Mouse (Mus musculus): ENCODE results near the gene Map3k14. TPM values are rescaled to one million over a fixed set of nuclear protein-coding genes. Genes with fewer than 3 reads are reported as not detected.
A peak's percentile ranks its signal among the peaks of the same experiment; 100 is the strongest.

Map3k14 gene
- polyA plus RNA-seq, 1 experiment from 2014 or later: 3.1 TPM

DNA sequence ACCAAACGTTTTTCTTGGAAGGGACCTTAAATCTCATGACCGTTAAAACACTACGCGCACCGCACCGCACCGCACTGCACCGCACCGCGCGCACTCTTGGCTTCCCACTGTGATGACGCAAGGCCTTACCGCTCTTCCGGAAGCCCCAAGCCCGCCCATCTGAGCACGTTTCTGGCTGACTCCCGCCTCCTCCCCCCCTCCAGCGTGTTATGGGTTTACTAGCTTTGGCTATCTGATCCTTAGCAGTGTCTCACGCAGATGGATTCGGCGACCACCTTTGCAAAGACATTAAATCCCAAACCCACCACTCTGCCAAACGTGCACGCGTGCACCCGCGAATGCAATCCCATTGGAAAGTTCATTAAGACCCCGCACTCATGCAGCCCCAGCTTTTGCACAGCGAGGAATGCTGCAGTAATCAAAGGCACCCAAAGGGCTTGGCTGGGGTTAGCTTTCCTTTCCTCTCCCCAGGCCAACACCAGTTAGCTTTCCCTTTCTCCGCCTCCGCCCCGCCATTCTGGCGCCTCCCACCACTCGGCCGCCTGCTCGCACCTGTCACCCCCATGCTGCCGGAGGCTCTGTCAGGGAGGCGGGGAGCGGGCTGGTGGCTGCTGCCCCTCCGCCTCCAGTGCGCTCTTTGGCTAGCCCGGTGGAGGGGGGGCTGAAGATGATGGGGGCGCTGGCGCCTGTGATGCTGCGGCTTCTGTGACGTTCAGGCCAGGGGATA is 49.3 kb downstream of the Map3k14 start, which contains the start of gene Spata32:
Gene Spata32 (minus strand): TSS at position 643 of the 727 bp plus-strand sequence.
- Histone ChIP-seq H3K4me3 (peak within 1 kb of the TSS; percentile 66), H3K9me3 (peaks cover 7% of the 10 kb centered on the region; the same call in 1 of the 2 replicates), H3K36me3 (replicated peaks) (peaks cover 33% of the 10 kb centered on the region), H3K4me1 (peaks cover 14% of the 10 kb centered on the region), H3K27me3 (replicated peaks; ENCODE audit: low read depth, poor library complexity, severe bottlenecking) (peaks cover 49% of the 10 kb centered on the region), H3K27ac (replicated peaks) (peak within 1 kb of the TSS; percentile 73)
- 1% methylated on average over 45 of the region's 45 CpGs for WGBS
- DNase-seq (ENCODE audit: low spot score): peak; percentile 75

DNA sequence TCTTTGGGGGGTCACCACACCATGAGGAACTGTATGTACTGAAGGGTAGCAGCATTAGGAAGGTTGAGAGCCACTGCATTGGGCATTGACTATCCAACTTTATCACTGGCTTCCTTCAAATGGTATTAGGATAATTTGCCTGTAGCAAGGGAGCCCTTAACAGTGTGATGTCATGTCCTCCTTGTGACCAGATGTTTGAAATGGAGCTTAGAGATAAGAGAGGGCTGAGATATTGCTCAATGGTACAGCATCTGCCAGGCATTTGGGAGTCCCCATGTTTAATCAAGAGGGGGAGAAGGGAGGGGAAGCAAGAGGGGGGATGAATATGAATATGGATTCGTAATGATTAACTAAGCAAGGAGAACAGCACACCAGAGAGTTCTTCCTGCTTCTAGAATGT is 51.9 kb downstream of the Map3k14 start:
- H3K9me3 ChIP-seq: peaks cover 7% of the 10 kb centered on the region; the same call in 1 of the 2 replicates
- H3K27me3 ChIP-seq (replicated peaks; ENCODE audit: low read depth, poor library complexity, severe bottlenecking): peaks cover 42% of the 10 kb centered on the region
- WGBS: 88% methylated on average over 1 of the region's 1 CpGs

DNA sequence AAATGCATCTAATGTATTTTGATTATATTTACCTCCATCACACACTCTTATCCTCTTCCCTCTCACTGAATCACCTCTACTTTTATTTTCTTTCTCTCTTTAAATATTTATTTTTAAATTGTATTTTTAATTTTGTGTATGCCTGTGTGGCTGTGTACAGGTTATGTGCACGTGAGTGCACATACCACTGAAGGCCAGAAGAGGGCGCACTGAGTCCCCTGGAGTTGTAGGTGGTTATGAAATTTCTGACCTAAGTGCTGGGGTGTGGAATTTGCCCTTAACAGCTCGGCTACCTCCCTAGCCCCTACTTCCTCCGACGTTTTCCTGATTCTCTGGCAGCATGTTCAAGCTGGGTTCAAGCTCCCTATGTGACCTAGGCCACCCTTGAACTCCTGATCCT is 53.6 kb downstream of the Map3k14 start:
- Histone ChIP-seq H3K4me1 (peaks cover 14% of the 10 kb centered on the region), H3K4me3 (no peak overlapping the region), H3K27ac (replicated peaks) (no peak overlapping the region), H3K9me3 (peaks cover 7% of the 10 kb centered on the region; the same call in 1 of the 2 replicates), H3K27me3 (replicated peaks; ENCODE audit: low read depth, poor library complexity, severe bottlenecking) (peaks cover 26% of the 10 kb centered on the region), H3K36me3 (replicated peaks) (no peaks in the 10 kb centered on the region)
- DNase-seq (ENCODE audit: low spot score): no peak
- WGBS: 81% methylated on average over 5 of the region's 5 CpGs

More for the DNA sequence above, 51.9 kb downstream of the Map3k14 start:
- Histone ChIP-seq H3K36me3 (replicated peaks) (peaks cover 13% of the 10 kb centered on the region), H3K4me3 (no peak overlapping the region), H3K27ac (replicated peaks) (no peak overlapping the region), H3K4me1 (peaks cover 14% of the 10 kb centered on the region)
- DNase-seq (ENCODE audit: low spot score): no peak

DNA sequence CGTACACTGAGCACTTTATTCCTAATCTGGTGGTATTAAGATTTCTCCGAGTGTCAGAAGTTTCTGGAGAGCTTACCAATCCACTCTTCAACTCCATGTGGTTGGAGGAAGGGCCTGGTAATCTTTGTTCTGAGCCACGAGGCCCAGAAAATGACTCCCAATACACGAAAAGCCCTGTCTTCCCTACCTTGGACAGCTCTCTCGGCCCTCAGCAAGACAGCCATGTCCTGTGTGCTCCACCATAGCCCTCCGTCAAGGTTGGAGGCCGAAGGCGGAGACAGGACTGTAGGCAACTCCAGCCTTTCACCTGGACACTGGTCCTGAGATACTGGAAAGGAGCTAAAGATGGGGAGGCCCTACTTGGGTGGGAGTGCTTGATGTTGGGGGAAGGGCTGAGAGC is 57.0 kb downstream of the Map3k14 start:
- Histone ChIP-seq H3K4me1 (no peaks in the 10 kb centered on the region), H3K9me3 (peaks cover 7% of the 10 kb centered on the region; the same call in 1 of the 2 replicates), H3K4me3 (no peak overlapping the region), H3K27me3 (replicated peaks; ENCODE audit: low read depth, poor library complexity, severe bottlenecking) (no peaks in the 10 kb centered on the region), H3K36me3 (replicated peaks) (no peaks in the 10 kb centered on the region), H3K27ac (replicated peaks) (no peak overlapping the region)
- WGBS: 71% methylated on average over 8 of the region's 8 CpGs
- no peak for DNase-seq (ENCODE audit: low spot score)

DNA sequence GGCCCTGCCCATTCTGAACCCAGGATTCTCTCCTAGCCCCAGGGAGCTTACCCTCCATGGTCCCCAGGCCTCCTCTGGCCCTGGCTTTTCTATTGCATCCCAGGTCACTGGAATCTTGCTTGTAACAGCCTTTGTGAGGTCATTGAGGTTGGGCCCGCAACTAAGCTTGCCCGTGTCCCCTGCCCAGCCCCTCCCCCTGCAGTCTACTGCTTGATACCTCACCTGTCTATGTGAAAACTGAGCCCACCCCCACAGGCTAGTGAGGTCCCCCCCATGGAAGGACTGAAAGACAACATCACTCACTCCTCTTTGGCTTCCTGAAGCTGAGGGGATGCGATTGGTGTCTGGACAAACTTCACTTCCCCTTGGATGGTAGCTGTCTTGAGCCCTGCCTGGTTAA is 58.8 kb downstream of the Map3k14 start, which contains the start of gene 1700023F06Rik:
Gene 1700023F06Rik (minus strand): TSS at position 101 of the 400 bp plus-strand sequence.
- 91% methylated on average over 3 of the region's 3 CpGs for WGBS
- no peak for DNase-seq (ENCODE audit: low spot score)
- H3K27ac ChIP-seq (replicated peaks): no peak within 1 kb of the TSS
- H3K4me3 ChIP-seq: no peak within 1 kb of the TSS
- H3K27me3 ChIP-seq (replicated peaks; ENCODE audit: low read depth, poor library complexity, severe bottlenecking): no peaks in the 10 kb centered on the region
- H3K4me1 ChIP-seq: no peaks in the 10 kb centered on the region
- 0 out of 2 replicates have a peak, but pooled peaks cover 3% of the 10 kb centered on the region for H3K9me3 ChIP-seq
- no peaks in the 10 kb centered on the region for H3K36me3 ChIP-seq (replicated peaks)

DNA sequence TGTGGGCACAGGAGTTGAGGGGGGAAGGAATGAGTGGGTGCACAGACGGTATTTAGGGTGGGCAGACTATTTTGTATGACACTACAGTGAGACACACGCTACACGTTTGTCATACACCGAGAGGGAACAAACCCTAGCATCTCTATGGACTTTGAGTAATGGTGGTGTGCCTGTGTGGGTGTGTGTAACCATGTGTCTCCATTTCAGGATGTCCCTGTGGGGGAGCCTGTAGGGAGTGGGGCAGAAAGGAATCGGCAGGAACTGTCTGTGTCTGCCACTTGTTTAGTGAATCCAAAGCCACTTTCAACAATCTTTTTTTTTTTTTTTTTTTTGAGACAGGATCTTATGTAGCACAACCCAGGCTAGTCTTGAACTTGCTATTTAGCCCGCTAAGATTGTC is 61.1 kb downstream of the Map3k14 start:
- H3K4me3 ChIP-seq: no peak overlapping the region
- no peaks in the 10 kb centered on the region for H3K36me3 ChIP-seq (replicated peaks)
- 90% methylated on average over 6 of the region's 6 CpGs for WGBS
- H3K27me3 ChIP-seq (replicated peaks; ENCODE audit: low read depth, poor library complexity, severe bottlenecking): peaks cover 15% of the 10 kb centered on the region
- no peak for DNase-seq (ENCODE audit: low spot score)
- no peak overlapping the region for H3K27ac ChIP-seq (replicated peaks)
- H3K4me1 ChIP-seq: no peaks in the 10 kb centered on the region
- H3K9me3 ChIP-seq: no peaks in the 10 kb centered on the region

DNA sequence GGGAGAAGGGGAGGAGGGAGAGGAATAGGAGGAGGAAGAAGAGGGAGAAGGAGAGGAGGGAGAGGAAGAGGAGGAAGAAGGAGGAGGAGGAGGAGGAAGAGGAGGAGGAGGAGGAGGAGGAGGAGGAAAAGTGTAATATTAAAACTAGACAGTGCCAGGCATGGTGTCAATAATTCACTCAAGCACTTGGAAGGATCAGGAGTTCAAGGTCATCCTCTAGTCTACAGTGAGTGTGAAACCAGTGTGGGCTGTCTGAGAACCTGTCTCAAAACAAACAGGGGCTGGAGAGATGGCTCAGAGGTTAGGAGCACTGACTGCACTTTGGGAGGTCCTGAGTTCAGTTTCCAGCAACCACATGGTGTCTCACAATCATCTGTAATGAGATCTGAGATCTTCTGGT is 64.9 kb downstream of the Map3k14 start:
- H3K4me1 ChIP-seq: peaks cover 20% of the 10 kb centered on the region
- no peak overlapping the region for H3K4me3 ChIP-seq
- H3K27me3 ChIP-seq (replicated peaks; ENCODE audit: low read depth, poor library complexity, severe bottlenecking): peaks cover 53% of the 10 kb centered on the region
- no peaks in the 10 kb centered on the region for H3K9me3 ChIP-seq
- no peak for DNase-seq (ENCODE audit: low spot score)
- H3K36me3 ChIP-seq (replicated peaks): no peaks in the 10 kb centered on the region
- no peak overlapping the region for H3K27ac ChIP-seq (replicated peaks)

DNA sequence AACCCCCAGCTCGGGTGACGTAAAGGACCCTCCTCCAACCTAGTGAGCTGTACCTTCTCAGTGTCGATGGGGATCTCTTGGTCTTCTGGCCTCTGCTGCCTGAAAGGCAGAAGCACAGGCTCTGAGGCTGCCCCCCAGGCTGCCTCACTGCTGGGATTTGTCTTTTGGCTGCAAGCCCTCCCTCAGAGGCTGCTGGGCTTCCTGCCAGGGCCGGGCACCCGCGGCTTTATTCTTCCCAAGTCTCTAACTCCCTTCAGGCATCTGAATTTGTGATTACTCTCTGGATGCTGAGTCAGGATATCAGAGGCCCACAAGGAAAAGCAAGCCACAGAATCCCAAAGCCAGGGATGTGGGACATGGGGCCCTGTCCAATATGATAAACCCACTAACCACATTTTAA is 65.6 kb downstream of the Map3k14 start:
- Histone ChIP-seq H3K4me1 (peaks cover 20% of the 10 kb centered on the region), H3K27ac (replicated peaks) (0 out of 2 replicates have a peak overlapping the region, but pooled peaks have one; percentile 10), H3K4me3 (no peak overlapping the region), H3K9me3 (no peaks in the 10 kb centered on the region), H3K36me3 (replicated peaks) (no peaks in the 10 kb centered on the region), H3K27me3 (replicated peaks; ENCODE audit: low read depth, poor library complexity, severe bottlenecking) (peaks cover 60% of the 10 kb centered on the region)
- 32% methylated on average over 6 of the region's 6 CpGs for WGBS
- no peak for DNase-seq (ENCODE audit: low spot score)

DNA sequence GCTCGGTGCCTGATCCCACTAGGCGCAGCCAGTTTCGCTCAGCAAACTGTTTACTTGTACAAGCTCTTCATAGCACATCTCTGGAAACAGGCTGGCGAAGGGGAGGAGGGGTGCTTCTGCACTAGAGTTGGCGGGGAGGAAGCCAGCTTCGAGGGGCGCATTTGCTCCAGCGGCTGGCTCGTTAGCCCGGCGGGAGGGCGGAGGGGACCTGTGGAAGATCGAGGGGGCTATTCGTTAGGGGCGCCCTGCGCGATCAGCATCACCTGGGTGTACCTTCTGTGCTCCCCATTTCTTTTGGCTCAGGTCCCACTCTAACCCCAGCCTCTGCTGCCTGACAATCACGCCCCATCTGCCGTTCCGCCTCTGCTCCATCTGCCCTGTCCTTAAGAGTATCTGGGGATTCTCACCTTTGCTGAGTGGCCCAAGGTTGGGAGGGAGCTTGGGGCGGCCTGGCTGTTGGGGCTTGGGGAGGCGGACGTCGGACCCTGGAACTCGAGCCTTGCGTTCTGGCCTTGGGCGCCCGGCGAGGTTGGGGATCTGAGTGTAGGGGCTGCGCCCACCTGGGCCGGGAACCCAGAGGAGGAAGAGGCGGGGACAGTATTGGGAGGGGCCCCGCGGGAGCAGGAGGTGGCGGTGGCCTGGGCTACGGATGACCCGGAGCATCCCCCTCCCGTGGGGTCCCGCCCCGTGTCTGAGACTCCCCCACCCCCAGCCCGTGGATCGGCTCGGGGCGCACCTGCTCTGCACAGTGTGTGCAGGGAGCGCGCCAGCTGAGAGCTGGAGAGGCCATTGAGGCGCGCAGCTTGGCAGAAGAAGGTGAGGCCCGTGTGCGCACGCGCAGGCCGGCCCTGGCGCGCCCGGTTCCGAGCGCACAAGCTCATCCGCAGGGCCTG is 68.1 kb downstream of the Map3k14 start:
- WGBS: 1% methylated on average over 59 of the region's 59 CpGs

DNA sequence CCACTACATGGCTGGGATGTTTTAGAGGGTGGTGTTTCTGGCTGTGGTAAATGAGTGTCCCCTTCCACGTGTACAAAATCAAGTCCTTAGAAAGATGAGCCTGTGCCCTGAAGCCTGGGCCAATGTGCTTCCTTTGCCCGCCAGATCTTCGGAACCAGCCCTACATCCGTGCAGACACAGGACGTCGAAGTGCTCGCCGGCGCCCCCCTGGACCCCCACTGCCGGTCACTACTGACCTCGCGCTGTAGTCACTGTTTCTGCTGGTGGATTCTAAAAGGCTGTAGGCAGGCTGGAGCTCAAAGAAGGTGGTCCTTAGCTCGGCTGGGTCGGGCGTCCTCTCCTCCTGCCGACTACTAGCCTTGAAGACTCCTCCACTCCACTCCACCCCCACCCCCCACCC is 68.9 kb downstream of the Map3k14 start:
- no peak for DNase-seq (ENCODE audit: low spot score)
- Histone ChIP-seq H3K4me1 (peaks cover 23% of the 10 kb centered on the region), H3K36me3 (replicated peaks) (no peaks in the 10 kb centered on the region), H3K27me3 (replicated peaks; ENCODE audit: low read depth, poor library complexity, severe bottlenecking) (peaks cover 94% of the 10 kb centered on the region), H3K4me3 (peak overlapping the region; percentile 63), H3K27ac (replicated peaks) (no peak overlapping the region), H3K9me3 (no peaks in the 10 kb centered on the region)
- WGBS: 3% methylated on average over 16 of the region's 16 CpGs

More for the DNA sequence above, 68.1 kb downstream of the Map3k14 start:
- peak; percentile 68 for DNase-seq (ENCODE audit: low spot score)
- Histone ChIP-seq H3K36me3 (replicated peaks) (no peaks in the 10 kb centered on the region), H3K27ac (replicated peaks) (peak overlapping the region; percentile 40), H3K27me3 (replicated peaks; ENCODE audit: low read depth, poor library complexity, severe bottlenecking) (peaks cover 85% of the 10 kb centered on the region), H3K4me3 (peak overlapping the region; percentile 63), H3K9me3 (no peaks in the 10 kb centered on the region), H3K4me1 (peaks cover 20% of the 10 kb centered on the region)

DNA sequence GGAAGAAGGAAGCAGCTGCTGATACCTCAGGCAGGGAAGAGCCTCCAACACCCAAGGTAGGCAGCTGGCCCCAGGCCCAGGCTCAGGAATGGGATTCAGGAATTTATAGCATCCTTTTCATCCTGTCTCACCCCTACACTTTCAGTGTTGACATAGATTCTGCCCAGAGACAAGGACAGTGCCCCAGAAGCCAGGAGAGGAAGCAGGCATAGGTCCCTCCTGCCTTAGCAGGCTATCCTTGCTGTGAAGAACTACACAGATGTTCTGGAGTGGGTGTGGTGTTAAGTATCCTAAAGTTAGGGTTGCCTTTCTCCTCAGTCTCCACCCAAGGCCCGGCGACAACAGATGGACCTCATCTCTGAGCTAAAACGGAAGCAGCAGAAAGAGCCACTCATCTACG is 69.9 kb downstream of the Map3k14 start:
- H3K4me1 ChIP-seq: peaks cover 33% of the 10 kb centered on the region
- no peak for DNase-seq (ENCODE audit: low spot score)
- H3K36me3 ChIP-seq (replicated peaks): no peaks in the 10 kb centered on the region
- H3K27me3 ChIP-seq (replicated peaks; ENCODE audit: low read depth, poor library complexity, severe bottlenecking): peaks cover 100% of the 10 kb centered on the region
- no peak overlapping the region for H3K4me3 ChIP-seq
- no peaks in the 10 kb centered on the region for H3K9me3 ChIP-seq
- 82% methylated on average over 4 of the region's 4 CpGs for WGBS
- no peak overlapping the region for H3K27ac ChIP-seq (replicated peaks)

DNA sequence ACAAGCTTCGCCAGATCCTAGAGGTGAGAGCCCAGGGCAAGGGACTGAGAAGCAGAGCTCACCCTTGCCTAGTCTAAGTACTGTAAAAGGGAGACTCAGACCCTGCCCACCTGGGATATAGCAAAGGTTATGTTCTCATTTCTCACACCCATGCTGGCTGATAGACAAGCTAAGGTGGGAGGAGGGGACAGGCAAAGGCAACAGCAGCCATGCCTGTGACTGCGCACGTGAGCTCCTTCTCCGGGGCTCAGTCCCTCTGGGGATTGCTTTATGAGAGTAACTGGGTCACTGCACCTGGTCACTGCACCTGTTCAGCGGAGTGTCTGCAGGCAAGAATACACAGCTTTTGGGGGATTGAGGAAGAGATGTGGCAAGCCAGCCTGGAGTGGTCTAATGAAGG is 71.6 kb downstream of the Map3k14 start:
- no peak overlapping the region for H3K27ac ChIP-seq (replicated peaks)
- peaks cover 100% of the 10 kb centered on the region for H3K27me3 ChIP-seq (replicated peaks; ENCODE audit: low read depth, poor library complexity, severe bottlenecking)
- WGBS: 81% methylated on average over 5 of the region's 5 CpGs
- no peak for DNase-seq (ENCODE audit: low spot score)
- H3K9me3 ChIP-seq: no peaks in the 10 kb centered on the region
- no peak overlapping the region for H3K4me3 ChIP-seq
- no peaks in the 10 kb centered on the region for H3K36me3 ChIP-seq (replicated peaks)
- H3K4me1 ChIP-seq: peaks cover 36% of the 10 kb centered on the region

All from embryonic facial prominence, embryonic 10.5 days (tissue).